Mouse (Mus musculus) heart, embryonic 10.5 days (tissue): ENCODE data around the gene Ascl5. TPM values are rescaled to one million over a fixed set of nuclear protein-coding genes. Genes with fewer than 3 reads are reported as not detected.

Source experiments
- DNase-seq: peaks from one replicate; pipeline ENCODE4 v3.0.0-alpha.2; 2017; ENCODE audit warnings: low spot score
- H3K27ac ChIP-seq: fragments of 300-500 bp; sonication (generic); 2 replicates; pipeline ENCODE4 v1.5.1; 2016; ENCODE audit warnings: mild to moderate bottlenecking
- H3K27me3 ChIP-seq: fragments of 300-500 bp; sonication (generic); 2 replicates; pipeline ENCODE4 v1.6.1; 2016; ENCODE audit warnings: mild to moderate bottlenecking; ENCODE audit not compliant: poor library complexity, insufficient read depth, severe bottlenecking
- H3K36me3 ChIP-seq: fragments of 300-500 bp; sonication (generic); 2 replicates; pipeline ENCODE4 v1.6.1; 2016; ENCODE audit warnings: mild to moderate bottlenecking, moderate library complexity
- H3K4me1 ChIP-seq: fragments of 300-500 bp; sonication (generic); 2 replicates; pipeline ENCODE4 v1.6.1; 2016; ENCODE audit warnings: mild to moderate bottlenecking
- H3K4me3 ChIP-seq: fragments of 300-500 bp; sonication (generic); 2 replicates; pipeline ENCODE4 v1.5.1; 2016; ENCODE audit warnings: mild to moderate bottlenecking, moderate library complexity
- H3K9me3 ChIP-seq: fragments of 300-500 bp; sonication (generic); 2 replicates; pipeline ENCODE4 v1.6.1; 2016; ENCODE audit warnings: mild to moderate bottlenecking, moderate library complexity
- WGBS: fragments of 180-500 bp; shearing (Covaris S2); methylation state at CpG from one replicate; pipeline ENCODE4 v1.1.7; 2016; 5-methylcytosine and 5-hydroxymethylcytosine counted together
- polyA plus RNA-seq: library from polyadenylated mRNA; unstranded; fragments of >200 nt; fragmentation: Nextera tagmentation; extraction: Ambion mirVana; gene quantifications from 2 replicates; pipeline ENCODE4 v1.2.1, GENCODE M21; 2016

The Ascl5 gene
- polyA plus RNA-seq, 1 experiment from 2014 or later, result not detected

DNA sequence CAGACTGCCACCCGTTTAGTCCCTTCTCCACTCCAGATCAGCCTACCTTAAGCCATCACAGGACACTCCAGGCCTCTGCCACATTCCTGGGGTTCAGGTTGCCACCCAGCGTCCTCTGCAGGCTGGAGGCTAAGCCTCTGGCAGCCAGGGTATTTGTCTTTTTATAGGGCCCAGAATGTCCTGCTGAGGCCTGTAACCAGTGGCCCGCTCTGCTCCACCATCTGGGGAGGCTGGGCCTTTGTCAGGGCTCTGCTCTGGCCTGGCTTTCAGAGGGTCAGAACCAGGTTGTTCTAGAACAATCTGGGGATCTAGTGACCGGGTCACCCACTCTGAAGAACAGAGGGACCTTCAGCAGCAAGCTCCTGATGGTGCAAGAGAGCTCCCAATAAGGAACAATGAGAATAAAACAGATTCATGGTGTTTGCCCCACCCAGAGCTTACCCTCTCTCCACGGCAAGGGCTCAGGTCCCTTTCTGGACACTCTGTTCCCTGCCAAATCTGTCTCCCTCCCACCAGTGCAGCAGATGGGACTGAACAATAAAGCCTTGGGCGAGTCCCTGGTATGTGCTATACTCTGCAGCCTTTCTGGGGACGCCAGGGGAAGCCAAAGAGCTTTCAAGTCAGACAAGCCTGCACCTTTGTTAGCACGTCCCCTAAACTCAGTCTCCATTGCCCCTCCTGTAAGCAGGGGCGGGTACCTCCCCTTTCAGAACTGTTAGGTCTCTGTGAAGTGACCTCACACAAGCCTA is 10.6 kb downstream of the Ascl5 start:
- peaks cover 11% of the 10 kb centered on the region; the same call in 1 of the 2 replicates for H3K27me3 ChIP-seq
- DNase-seq, result no peak
- 66% methylated on average over 9 of the region's 9 CpGs for WGBS
- no peaks in the 10 kb centered on the region for H3K9me3 ChIP-seq
- peaks cover 26% of the 10 kb centered on the region for H3K4me1 ChIP-seq
- no peak overlapping the region for H3K27ac ChIP-seq
- H3K36me3 ChIP-seq, result no peaks in the 10 kb centered on the region
- no peak overlapping the region for H3K4me3 ChIP-seq

DNA sequence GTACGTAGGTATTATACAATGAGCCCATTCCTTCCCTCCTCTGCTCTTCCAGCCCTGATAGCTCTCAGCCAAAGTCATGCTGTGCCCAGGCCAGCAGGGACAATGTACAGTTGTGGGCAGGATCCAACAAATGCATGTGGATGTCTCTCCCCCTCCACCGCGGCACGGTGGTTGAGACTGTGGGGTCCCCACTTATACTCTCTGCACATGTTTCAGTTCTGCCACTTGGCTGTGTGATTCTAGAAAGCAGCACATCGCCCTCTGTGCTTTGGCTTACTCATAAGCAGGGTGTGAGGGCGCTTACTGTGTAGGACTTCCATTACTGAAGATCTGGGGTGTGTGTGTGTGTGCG is 11.2 kb downstream of the Ascl5 start:
- Histone ChIP-seq H3K27ac (no peak overlapping the region), H3K36me3 (no peaks in the 10 kb centered on the region), H3K9me3 (no peaks in the 10 kb centered on the region), H3K27me3 (peaks cover 11% of the 10 kb centered on the region; the same call in 1 of the 2 replicates), H3K4me3 (no peak overlapping the region), H3K4me1 (peaks cover 24% of the 10 kb centered on the region)
- WGBS, result 81% methylated on average over 7 of the region's 7 CpGs
- no peak for DNase-seq

GRCm38 (mm10) chr1:136063991-136064390 is 13.4 kb downstream of the Ascl5 start:
- Histone ChIP-seq H3K36me3 (no peaks in the 10 kb centered on the region), H3K4me1 (peaks cover 23% of the 10 kb centered on the region), H3K4me3 (no peak overlapping the region), H3K27ac (0 out of 2 replicates have a peak overlapping the region, but pooled peaks have one; percentile 7), H3K27me3 (peaks cover 11% of the 10 kb centered on the region; the same call in 1 of the 2 replicates), H3K9me3 (no peaks in the 10 kb centered on the region)
- no peak for DNase-seq
- 46% methylated on average over 5 of the region's 5 CpGs for WGBS

- 59% methylated on average over 1 of the region's 1 CpGs for WGBS
Observed at GRCm38 (mm10) chr1:136066621-136067020, 16.0 kb downstream of the Ascl5 start.

GRCm38 (mm10) chr1:136067579-136067978 is 17.0 kb downstream of the Ascl5 start:
- WGBS, result 56% methylated on average over 3 of the region's 3 CpGs
- Histone ChIP-seq H3K4me3 (no peak overlapping the region), H3K27ac (no peak overlapping the region), H3K9me3 (no peaks in the 10 kb centered on the region), H3K36me3 (no peaks in the 10 kb centered on the region), H3K27me3 (peaks cover 16% of the 10 kb centered on the region; the same call in 1 of the 2 replicates), H3K4me1 (peaks cover 17% of the 10 kb centered on the region)
- DNase-seq, result no peak

More at GRCm38 (mm10) chr1:136066621-136067020, 16.0 kb downstream of the Ascl5 start:
- H3K27me3 ChIP-seq, result peaks cover 18% of the 10 kb centered on the region; the same call in 1 of the 2 replicates
- no peaks in the 10 kb centered on the region for H3K36me3 ChIP-seq
- DNase-seq, result no peak
- no peaks in the 10 kb centered on the region for H3K9me3 ChIP-seq
- no peak overlapping the region for H3K27ac ChIP-seq
- H3K4me1 ChIP-seq, result peaks cover 18% of the 10 kb centered on the region
- no peak overlapping the region for H3K4me3 ChIP-seq

- Histone ChIP-seq H3K27me3 (peaks cover 28% of the 10 kb centered on the region), H3K36me3 (no peaks in the 10 kb centered on the region), H3K27ac (no peak overlapping the region), H3K4me1 (0 out of 2 replicates have a peak, but pooled peaks cover 4% of the 10 kb centered on the region), H3K9me3 (no peaks in the 10 kb centered on the region), H3K4me3 (no peak overlapping the region)
- WGBS, result 4% methylated on average over 3 of the region's 3 CpGs
- no peak for DNase-seq
Observed at GRCm38 (mm10) chr1:136076086-136076485, 25.5 kb downstream of the Ascl5 start.

- H3K9me3 ChIP-seq, result no peaks in the 10 kb centered on the region
- WGBS, result 53% methylated on average over 4 of the region's 4 CpGs
- H3K4me3 ChIP-seq, result no peak overlapping the region
- H3K27ac ChIP-seq, result no peak overlapping the region
- peaks cover 28% of the 10 kb centered on the region for H3K27me3 ChIP-seq
- 0 out of 2 replicates have a peak, but pooled peaks cover 4% of the 10 kb centered on the region for H3K4me1 ChIP-seq
- no peak for DNase-seq
- H3K36me3 ChIP-seq, result no peaks in the 10 kb centered on the region
Observed at GRCm38 (mm10) chr1:136077656-136078055, 27.1 kb downstream of the Ascl5 start.

- no peak overlapping the region for H3K4me3 ChIP-seq
- no peaks in the 10 kb centered on the region for H3K36me3 ChIP-seq
- H3K27me3 ChIP-seq, result peaks cover 29% of the 10 kb centered on the region
- no peak overlapping the region for H3K27ac ChIP-seq
- peaks cover 10% of the 10 kb centered on the region for H3K4me1 ChIP-seq
- DNase-seq, result no peak
- WGBS, result 76% methylated on average over 1 of the region's 1 CpGs
- no peaks in the 10 kb centered on the region for H3K9me3 ChIP-seq
Observed at GRCm38 (mm10) chr1:136081161-136081560, 30.6 kb downstream of the Ascl5 start.

GRCm38 (mm10) chr1:136085988-136086685 is 35.5 kb downstream of the Ascl5 start:
- no peak overlapping the region for H3K4me3 ChIP-seq
- no peak overlapping the region; the same call in 1 of the 2 replicates for H3K27ac ChIP-seq
- DNase-seq, result no peak
- H3K27me3 ChIP-seq, result peaks cover 57% of the 10 kb centered on the region
- 41% methylated on average over 3 of the region's 3 CpGs for WGBS
- peaks cover 18% of the 10 kb centered on the region for H3K4me1 ChIP-seq
- H3K36me3 ChIP-seq, result no peaks in the 10 kb centered on the region
- H3K9me3 ChIP-seq, result no peaks in the 10 kb centered on the region

- no peaks in the 10 kb centered on the region for H3K36me3 ChIP-seq
- no peak overlapping the region for H3K4me3 ChIP-seq
- peaks cover 21% of the 10 kb centered on the region for H3K4me1 ChIP-seq
- no peak overlapping the region for H3K27ac ChIP-seq
- 83% methylated on average over 9 of the region's 9 CpGs for whole genome bisulfite sequencing
- DNase-seq, result no peak
- peaks cover 70% of the 10 kb centered on the region for H3K27me3 ChIP-seq
- no peaks in the 10 kb centered on the region for H3K9me3 ChIP-seq
Observed at GRCm38 (mm10) chr1:136089368-136090165, 39.0 kb downstream of the Ascl5 start.

GRCm38 (mm10) chr1:136093726-136094125 is 43.1 kb downstream of the Ascl5 start:
- WGBS, result 56% methylated on average over 3 of the region's 3 CpGs
- Histone ChIP-seq H3K36me3 (no peaks in the 10 kb centered on the region), H3K27me3 (peaks cover 55% of the 10 kb centered on the region), H3K4me1 (0 out of 2 replicates have a peak, but pooled peaks cover 9% of the 10 kb centered on the region), H3K27ac (no peak overlapping the region), H3K9me3 (no peaks in the 10 kb centered on the region), H3K4me3 (no peak overlapping the region)
- DNase-seq, result no peak

DNA sequence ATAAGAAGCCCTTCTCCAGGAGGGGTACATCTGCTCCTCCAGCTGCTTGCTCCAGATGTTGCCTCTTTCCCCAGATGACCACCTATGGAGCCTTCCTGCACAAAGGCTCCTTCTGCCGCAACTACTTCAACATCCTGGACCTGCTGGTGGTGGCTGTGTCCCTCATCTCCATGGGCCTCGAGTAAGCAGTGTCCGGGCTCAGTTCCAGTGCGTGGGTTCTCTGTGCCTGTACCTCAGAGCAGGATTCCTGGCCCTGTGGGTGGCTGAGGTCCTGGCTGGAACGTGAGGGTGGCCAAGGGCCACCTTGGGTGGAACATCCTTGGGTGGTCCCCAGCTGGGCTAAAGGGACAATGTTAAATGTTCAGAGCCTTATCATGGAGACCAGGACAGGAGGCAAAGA is 44.2 kb downstream of the Ascl5 start:
- Histone ChIP-seq H3K27me3 (peaks cover 46% of the 10 kb centered on the region), H3K27ac (no peak overlapping the region), H3K36me3 (no peaks in the 10 kb centered on the region), H3K4me3 (no peak overlapping the region), H3K9me3 (no peaks in the 10 kb centered on the region), H3K4me1 (0 out of 2 replicates have a peak, but pooled peaks cover 9% of the 10 kb centered on the region)
- WGBS, result 60% methylated on average over 5 of the region's 5 CpGs
- no peak for DNase-seq
